Mouse (Mus musculus) right cerebral cortex, postnatal 10 days (tissue): Measurements from ENCODE around the gene Slc35f2.

Experiments used
- DNase-seq, 2 experiments: peaks; one replicate each; pipeline ENCODE4 v3.0.0; 2021; ENCODE audit warnings: low spot score in 2 of 2

The Slc35f2 gene

DNA sequence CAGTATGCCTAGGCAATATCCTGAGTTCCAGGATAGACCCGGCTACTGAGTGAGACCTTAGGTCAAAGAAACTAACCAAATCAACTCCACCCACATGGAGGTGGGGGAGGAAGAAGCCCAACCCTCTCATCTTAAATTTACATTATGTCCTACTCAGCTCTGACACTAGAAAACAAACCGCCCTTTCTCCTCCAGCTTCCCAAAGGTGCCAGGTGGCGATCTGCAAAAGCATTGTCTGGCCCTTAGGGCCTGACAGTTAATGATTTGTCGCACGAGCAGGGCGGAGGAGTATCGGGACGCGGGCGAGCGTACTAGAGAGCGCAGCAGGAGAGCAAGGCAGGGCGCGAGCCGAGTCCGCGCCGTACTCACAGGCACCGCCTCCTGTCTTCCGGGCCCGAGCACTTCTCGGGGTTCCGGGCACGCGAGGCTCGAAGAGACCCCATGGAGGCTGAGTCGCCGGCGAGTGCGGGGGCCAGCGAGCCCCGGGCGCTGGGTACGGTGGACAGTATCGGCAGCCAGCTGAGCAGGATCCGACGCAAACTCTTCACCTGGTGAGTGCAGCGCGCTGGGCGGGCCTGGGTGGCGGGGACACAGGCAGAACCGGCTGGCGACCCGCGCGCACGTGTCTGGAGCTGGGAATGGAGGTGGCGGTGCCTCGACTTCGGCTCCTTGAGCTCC is at the start of gene Slc35f2:
Gene Slc35f2, plus strand, starts transcription at position 195 of the 678 bp plus-strand sequence.
- DNase-seq: peak; percentile 48 to 50

- DNase-seq: no peak
Observed at GRCm38 (mm10) chr9:53740829-53741404, 30.4 kb upstream of the Slc35f2 start.

GRCm38 (mm10) chr9:53750411-53750810 is 20.9 kb upstream of the Slc35f2 start:
- no peak for DNase-seq

GRCm38 (mm10) chr9:53750899-53751298 is 20.4 kb upstream of the Slc35f2 start:
- DNase-seq: no peak

- no peak for DNase-seq
Observed at GRCm38 (mm10) chr9:53754801-53755200, 16.5 kb upstream of the Slc35f2 start.

DNA sequence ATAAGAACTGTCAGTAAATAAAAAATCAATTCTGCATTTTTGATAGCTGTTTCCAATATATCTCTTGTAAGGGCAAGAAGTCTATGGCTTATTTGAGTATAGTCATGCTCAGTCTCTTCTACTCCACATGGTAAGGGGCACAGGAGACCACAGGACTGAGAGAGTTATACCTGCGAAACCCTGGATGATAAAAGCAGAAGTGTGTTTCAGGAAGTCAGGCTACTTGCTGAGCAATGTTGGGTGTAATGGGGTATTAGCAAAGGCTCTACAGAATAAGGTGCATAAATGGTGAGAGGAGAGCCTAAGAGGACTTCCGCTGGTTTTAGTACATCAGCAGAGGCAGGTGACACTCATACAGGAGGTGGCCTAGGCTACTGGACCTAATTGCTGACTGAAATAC is 13.2 kb upstream of the Slc35f2 start:
- DNase-seq: no peak

- DNase-seq: no peak
Observed at GRCm38 (mm10) chr9:53764697-53765096, 6.6 kb upstream of the Slc35f2 start.

GRCm38 (mm10) chr9:53768486-53768885 is 2.9 kb upstream of the Slc35f2 start:
- DNase-seq: no peak

- no peak for DNase-seq
Observed at GRCm38 (mm10) chr9:53770771-53771343, 481 bp upstream of the Slc35f2 start.

DNA sequence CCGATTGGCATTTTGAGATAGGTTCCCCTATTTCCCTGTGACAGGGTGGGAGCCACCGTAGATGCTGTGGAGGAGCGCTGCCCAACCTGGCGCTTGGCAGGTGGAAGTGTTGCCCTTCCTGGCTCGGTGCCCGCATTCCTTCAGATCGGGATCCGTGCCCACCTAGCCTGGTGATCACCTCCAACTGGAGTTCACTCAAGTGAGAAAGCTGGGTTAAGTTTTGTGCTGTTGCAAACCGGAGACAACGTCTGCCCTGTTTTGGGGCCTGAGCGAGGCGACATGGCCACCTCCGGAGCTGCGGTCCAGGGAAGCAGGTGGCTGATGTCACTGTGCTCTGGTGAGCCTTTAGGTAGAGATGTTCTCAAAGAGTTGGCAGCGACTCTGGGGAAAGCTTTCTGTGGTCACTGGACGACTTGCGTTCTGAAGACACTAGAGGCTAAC is 803 bp downstream of the Slc35f2 start:
- DNase-seq: peak; percentile 29 to 46

GRCm38 (mm10) chr9:53775511-53775910 is 4.2 kb downstream of the Slc35f2 start:
- DNase-seq: no peak

GRCm38 (mm10) chr9:53786561-53787407 is 15.4 kb downstream of the Slc35f2 start:
- no peak for DNase-seq

- no peak for DNase-seq
Observed at GRCm38 (mm10) chr9:53793830-53794330, 22.5 kb downstream of the Slc35f2 start.

- DNase-seq: no peak
Observed at GRCm38 (mm10) chr9:53794490-53794889, 23.2 kb downstream of the Slc35f2 start.

DNA sequence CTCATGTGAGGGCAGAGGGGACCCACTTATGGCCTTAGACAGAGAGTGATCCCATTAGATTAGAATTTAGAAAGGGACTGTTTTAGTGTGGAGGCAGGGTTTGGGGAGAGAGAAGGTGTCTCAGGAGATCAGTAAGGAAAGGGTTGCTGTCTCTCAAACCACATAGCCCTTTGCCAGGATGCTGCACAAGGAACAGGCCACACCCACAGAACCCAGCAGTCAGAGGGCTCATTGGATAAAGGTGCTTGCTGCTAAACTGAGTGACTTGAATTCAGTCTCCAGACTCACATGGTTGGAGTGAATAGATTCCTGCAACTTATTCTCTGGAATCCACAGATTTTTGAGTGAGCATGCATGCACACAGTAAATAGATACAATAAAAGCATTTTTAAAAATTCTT is 24.0 kb downstream of the Slc35f2 start:
- no peak for DNase-seq

- no peak for DNase-seq
Observed at GRCm38 (mm10) chr9:53796386-53796785, 25.0 kb downstream of the Slc35f2 start.

GRCm38 (mm10) chr9:53797141-53797540 is 25.8 kb downstream of the Slc35f2 start:
- no peak for DNase-seq

GRCm38 (mm10) chr9:53802921-53803320 is 31.6 kb downstream of the Slc35f2 start:
- no peak for DNase-seq

DNA sequence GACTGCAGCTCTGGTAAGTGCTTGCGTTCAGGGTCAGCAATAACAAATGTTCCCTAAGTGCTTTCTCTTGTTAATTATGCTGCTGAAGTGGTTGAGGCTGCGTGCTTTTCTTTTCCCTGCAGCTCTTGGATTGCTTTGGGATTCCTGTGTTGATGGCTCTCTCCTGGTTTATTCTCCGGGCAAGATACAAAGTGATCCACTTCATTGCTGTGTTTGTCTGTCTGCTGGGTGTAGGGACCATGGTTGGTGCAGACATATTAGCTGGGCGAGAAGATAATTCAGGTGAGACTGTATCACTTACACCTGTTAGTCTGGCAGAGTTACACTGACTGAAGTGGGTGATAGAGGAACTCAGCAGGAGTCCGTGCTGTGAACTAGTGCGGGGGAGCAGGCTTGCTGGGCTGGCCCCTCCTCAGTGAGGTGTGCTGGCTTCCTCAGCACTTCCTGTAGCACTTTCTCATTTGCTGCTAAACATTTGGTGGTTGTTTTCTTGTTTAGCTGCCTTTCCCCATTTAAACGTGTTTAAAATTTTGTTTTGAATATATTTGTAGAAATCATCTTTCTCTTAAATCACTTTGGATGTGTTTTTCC is 35.3 kb downstream of the Slc35f2 start:
- DNase-seq: no peak

- no peak for DNase-seq
Observed at GRCm38 (mm10) chr9:53813418-53813817, 42.1 kb downstream of the Slc35f2 start.

DNA sequence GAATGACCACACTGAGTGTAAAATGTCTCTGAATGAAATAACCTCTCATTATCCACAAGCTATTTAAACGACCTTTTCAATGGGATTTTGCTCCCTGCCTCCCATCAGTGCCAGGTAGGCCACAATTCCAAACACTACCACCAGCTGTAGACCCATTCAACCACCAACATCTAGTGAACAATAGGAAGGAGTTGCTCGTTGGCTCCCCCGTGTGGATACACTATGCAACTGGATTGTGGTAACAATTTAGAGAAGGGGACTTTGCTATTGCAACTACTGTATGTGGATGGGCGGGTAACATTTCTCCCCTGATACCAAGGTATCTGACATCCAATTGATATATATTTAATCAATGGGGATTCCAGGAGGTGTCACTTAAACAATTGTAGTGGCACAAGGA is 47.4 kb downstream of the Slc35f2 start:
- DNase-seq: peak; percentile 48 to 66

- peak in 1 of 2 experiments; percentile 33 for DNase-seq
Observed at GRCm38 (mm10) chr9:53825318-53825717, 54.0 kb downstream of the Slc35f2 start.
